Mouse (Mus musculus) embryo, embryonic 11.5 days (tissue): Measurements from ENCODE around the gene Vopp1.

ENCODE experiments used
- DNase-seq: peaks from one replicate; pipeline ENCODE4 v3.0.0-alpha.2; 2012; ENCODE audit warnings: low read depth, low spot score

Gene Vopp1

DNA sequence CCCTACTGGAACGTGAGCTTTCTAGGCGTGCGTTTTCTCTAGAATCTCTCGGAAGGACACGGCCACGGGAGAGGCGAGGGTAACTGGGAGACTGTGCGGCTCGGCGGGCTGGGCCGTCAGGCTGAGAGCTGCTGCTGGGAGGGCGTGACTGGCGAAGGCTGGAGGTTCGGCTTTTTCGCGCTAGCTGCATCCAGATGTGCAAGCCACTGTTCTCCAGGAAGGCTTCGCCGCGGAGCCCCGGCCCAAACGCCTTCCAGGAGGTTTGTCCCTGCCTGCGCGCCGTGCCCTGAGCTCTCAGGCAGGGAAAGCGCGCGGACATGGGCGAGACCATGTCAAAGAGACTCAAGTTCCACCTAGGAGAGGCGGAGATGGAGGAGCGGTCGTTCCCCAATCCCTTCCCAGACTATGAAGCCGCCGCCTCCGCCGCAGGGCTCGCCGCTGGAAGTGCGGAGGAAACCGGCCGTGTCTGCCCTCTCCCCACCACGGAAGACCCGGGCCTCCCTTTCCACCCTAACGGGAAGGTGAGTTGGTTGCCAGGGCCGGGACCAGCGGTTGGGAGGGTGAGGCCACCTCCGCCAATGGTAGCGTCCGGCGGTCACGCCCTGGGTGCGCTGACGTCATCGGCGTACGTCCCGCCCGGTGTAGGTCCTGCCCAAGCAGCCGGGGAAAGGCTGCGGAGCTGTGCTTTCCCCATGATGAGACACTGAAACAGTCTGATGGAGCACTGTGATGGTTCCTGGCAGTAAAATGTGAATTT, 122.0 kb downstream of the Vopp1 start:
- DNase-seq = peak; percentile 91

DNA sequence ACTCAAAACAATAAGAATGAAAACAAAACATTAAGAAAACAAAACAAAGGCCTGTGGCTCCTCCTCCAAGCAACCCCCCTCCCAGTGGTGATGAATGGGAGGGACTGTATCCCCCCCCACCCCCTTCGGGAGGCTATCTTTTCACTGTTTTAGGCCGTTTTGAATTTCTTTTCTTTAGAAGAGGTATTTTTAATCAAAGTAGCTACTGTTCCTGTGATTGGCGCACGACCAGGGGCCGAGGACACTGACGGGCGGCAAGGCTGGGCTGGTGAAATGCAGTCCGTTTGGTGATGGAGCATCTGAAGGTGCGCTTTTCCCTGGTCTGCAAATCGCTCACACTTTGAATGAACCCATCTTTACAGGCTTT, 122.6 kb downstream of the Vopp1 start, which contains the start of gene Lancl2:
Gene Lancl2 (plus strand): TSS at position 165 of the 367 bp plus-strand sequence.
- DNase-seq = peak; percentile 20

- DNase-seq = no peak
Observed at GRCm38 (mm10) chr6:57701686-57702085, 123.3 kb downstream of the Vopp1 start.

DNA sequence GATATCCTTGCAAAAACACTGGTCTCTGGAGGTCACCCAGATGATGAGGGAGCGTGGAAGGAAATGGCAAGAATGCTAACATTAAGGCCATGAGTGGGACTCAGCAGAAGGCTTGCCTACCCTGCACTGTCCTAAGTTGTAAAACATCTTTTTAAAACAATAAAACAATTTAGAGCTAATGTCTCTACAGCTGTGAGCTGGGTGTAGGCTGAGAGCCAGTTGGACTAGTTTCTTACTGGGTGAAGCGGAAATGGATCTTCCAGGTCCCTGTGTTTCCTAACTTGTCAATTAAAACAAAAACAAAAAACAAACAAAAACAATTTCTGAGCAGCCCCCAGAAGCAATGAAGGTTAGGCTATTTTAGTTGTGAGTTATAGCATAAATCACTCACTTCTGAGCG, 131.8 kb downstream of the Vopp1 start:
- no peak for DNase-seq

GRCm38 (mm10) chr6:57691467-57692261, 133.3 kb downstream of the Vopp1 start, which contains the start of gene Pyurf:
TSS of gene Pyurf (minus strand) at chr6:57692078.
- peak; percentile 73 for DNase-seq

GRCm38 (mm10) chr6:57684156-57684555, 140.8 kb downstream of the Vopp1 start:
- DNase-seq = no peak
